Mouse (Mus musculus) midbrain, embryonic 10.5 days (tissue): Measurements from ENCODE around the gene Golga4. TPM values are rescaled to one million over a fixed set of nuclear protein-coding genes. Genes with fewer than 3 reads are reported as not detected.
A peak's percentile ranks its signal among the peaks of the same experiment; 100 is the strongest.

ENCODE experiments used
- DNase-seq: peaks from one replicate; pipeline ENCODE4 v3.0.0-alpha.2; 2017; ENCODE audit warnings: low spot score
- H3K27ac ChIP-seq: fragments of 300-500 bp; sonication (generic); replicated peaks from 2 replicates; pipeline ENCODE4 v1.5.1; 2016; ENCODE audit warnings: mild to moderate bottlenecking
- H3K27me3 ChIP-seq: fragments of 300-500 bp; sonication (generic); 2 replicates; pipeline ENCODE4 v1.6.1; 2016; ENCODE audit warnings: low read depth, mild to moderate bottlenecking; ENCODE audit not compliant: poor library complexity, severe bottlenecking
- H3K36me3 ChIP-seq: fragments of 300-500 bp; sonication (generic); 2 replicates; pipeline ENCODE4 v1.6.1; 2016; ENCODE audit warnings: mild to moderate bottlenecking, moderate library complexity
- H3K4me1 ChIP-seq: fragments of 300-500 bp; sonication (generic); 2 replicates; pipeline ENCODE4 v1.6.1; 2016
- H3K4me3 ChIP-seq: fragments of 300-500 bp; sonication (generic); 2 replicates; pipeline ENCODE4 v1.5.1; 2016; ENCODE audit warnings: mild to moderate bottlenecking, moderate library complexity
- H3K9me3 ChIP-seq: fragments of 300-500 bp; sonication (generic); replicated peaks from 2 replicates; pipeline ENCODE4 v1.6.1; 2016; ENCODE audit warnings: mild to moderate bottlenecking
- WGBS: fragments of 180-500 bp; shearing (Covaris S2); methylation state at CpG from one replicate; pipeline ENCODE4 v1.1.7; 2016; 5-methylcytosine and 5-hydroxymethylcytosine counted together
- polyA plus RNA-seq: library from polyadenylated mRNA; unstranded; fragments of >200 nt; fragmentation: Nextera tagmentation; extraction: Ambion mirVana; gene quantifications from 2 replicates; pipeline ENCODE4 v1.2.1, GENCODE M21; 2016

The Golga4 gene
- polyA plus RNA-seq, 1 experiment from 2014 or later, result 39.2 TPM

- Histone ChIP-seq H3K27me3 (peaks cover 62% of the 10 kb centered on the region), H3K36me3 (no peaks in the 10 kb centered on the region), H3K4me1 (peaks cover 27% of the 10 kb centered on the region), H3K9me3 (no peaks in the 10 kb centered on the region), H3K4me3 (peak overlapping the region; percentile 75), H3K27ac (peak overlapping the region; percentile 87)
- DNase-seq, result no peak
- WGBS, result under 1% methylated on average over 62 of the region's 68 CpGs
Observed at GRCm38 (mm10) chr9:118606817-118607371, 100.8 kb downstream of the Golga4 start.

GRCm38 (mm10) chr9:118607701-118608401 is 101.8 kb downstream of the Golga4 start:
- H3K36me3 ChIP-seq, result no peaks in the 10 kb centered on the region
- no peak overlapping the region for H3K27ac ChIP-seq
- H3K27me3 ChIP-seq, result peaks cover 71% of the 10 kb centered on the region
- peak overlapping the region; percentile 75 for H3K4me3 ChIP-seq
- DNase-seq, result no peak
- peaks cover 31% of the 10 kb centered on the region for H3K4me1 ChIP-seq
- WGBS, result 37% methylated on average over 16 of the region's 16 CpGs
- H3K9me3 ChIP-seq, result no peaks in the 10 kb centered on the region

GRCm38 (mm10) chr9:118608556-118608955 is 102.5 kb downstream of the Golga4 start:
- no peaks in the 10 kb centered on the region for H3K9me3 ChIP-seq
- H3K27ac ChIP-seq, result no peak overlapping the region
- H3K27me3 ChIP-seq, result peaks cover 71% of the 10 kb centered on the region
- no peak for DNase-seq
- no peaks in the 10 kb centered on the region for H3K36me3 ChIP-seq
- WGBS, result 62% methylated on average over 4 of the region's 4 CpGs
- no peak overlapping the region for H3K4me3 ChIP-seq
- H3K4me1 ChIP-seq, result peaks cover 31% of the 10 kb centered on the region

- H3K27ac ChIP-seq, result no peak overlapping the region
- H3K4me1 ChIP-seq, result peaks cover 31% of the 10 kb centered on the region
- H3K36me3 ChIP-seq, result no peaks in the 10 kb centered on the region
- no peak for DNase-seq
- H3K27me3 ChIP-seq, result peaks cover 67% of the 10 kb centered on the region
- H3K4me3 ChIP-seq, result no peak overlapping the region
- 64% methylated on average over 10 of the region's 10 CpGs for WGBS
- H3K9me3 ChIP-seq, result no peaks in the 10 kb centered on the region
Observed at GRCm38 (mm10) chr9:118610060-118610459, 104.0 kb downstream of the Golga4 start.

GRCm38 (mm10) chr9:118611111-118611541 is 105.1 kb downstream of the Golga4 start:
- no peaks in the 10 kb centered on the region for H3K9me3 ChIP-seq
- WGBS, result 74% methylated on average over 14 of the region's 14 CpGs
- peaks cover 56% of the 10 kb centered on the region for H3K27me3 ChIP-seq
- H3K4me3 ChIP-seq, result no peak overlapping the region
- peaks cover 30% of the 10 kb centered on the region for H3K4me1 ChIP-seq
- no peak for DNase-seq
- H3K36me3 ChIP-seq, result no peaks in the 10 kb centered on the region
- H3K27ac ChIP-seq, result 0 out of 2 replicates have a peak overlapping the region, but pooled peaks have one; percentile 9

GRCm38 (mm10) chr9:118611958-118612581 is 106.0 kb downstream of the Golga4 start:
- Histone ChIP-seq H3K27me3 (peaks cover 54% of the 10 kb centered on the region), H3K4me1 (peaks cover 23% of the 10 kb centered on the region), H3K36me3 (no peaks in the 10 kb centered on the region), H3K27ac (no peak overlapping the region), H3K4me3 (no peak overlapping the region), H3K9me3 (no peaks in the 10 kb centered on the region)
- WGBS, result 65% methylated on average over 20 of the region's 20 CpGs
- DNase-seq, result no peak

GRCm38 (mm10) chr9:118617237-118617636 is 111.2 kb downstream of the Golga4 start:
- WGBS, result 87% methylated on average over 5 of the region's 5 CpGs
- 0 out of 2 replicates have a peak, but pooled peaks cover 7% of the 10 kb centered on the region for H3K4me1 ChIP-seq

GRCm38 (mm10) chr9:118618732-118619250 is 112.7 kb downstream of the Golga4 start:
- WGBS, result 84% methylated on average over 3 of the region's 3 CpGs
- H3K27me3 ChIP-seq, result no peaks in the 10 kb centered on the region
- no peak overlapping the region for H3K27ac ChIP-seq
- no peaks in the 10 kb centered on the region for H3K36me3 ChIP-seq
- H3K4me1 ChIP-seq, result peaks cover 12% of the 10 kb centered on the region; the same call in 1 of the 2 replicates
- H3K9me3 ChIP-seq, result no peaks in the 10 kb centered on the region
- H3K4me3 ChIP-seq, result no peak overlapping the region
- DNase-seq, result no peak

More at GRCm38 (mm10) chr9:118617237-118617636, 111.2 kb downstream of the Golga4 start:
- no peaks in the 10 kb centered on the region for H3K36me3 ChIP-seq
- no peaks in the 10 kb centered on the region for H3K9me3 ChIP-seq
- H3K27me3 ChIP-seq, result peaks cover 6% of the 10 kb centered on the region; the same call in 1 of the 2 replicates
- DNase-seq, result no peak
- no peak overlapping the region for H3K4me3 ChIP-seq
- H3K27ac ChIP-seq, result no peak overlapping the region

GRCm38 (mm10) chr9:118620807-118621206 is 114.7 kb downstream of the Golga4 start:
- Histone ChIP-seq H3K4me3 (no peak overlapping the region), H3K27ac (no peak overlapping the region), H3K27me3 (no peaks in the 10 kb centered on the region), H3K9me3 (no peaks in the 10 kb centered on the region), H3K36me3 (no peaks in the 10 kb centered on the region), H3K4me1 (peaks cover 31% of the 10 kb centered on the region)
- 56% methylated on average over 4 of the region's 4 CpGs for WGBS
- no peak for DNase-seq

- Histone ChIP-seq H3K27ac (no peak overlapping the region), H3K9me3 (no peaks in the 10 kb centered on the region), H3K4me1 (peaks cover 33% of the 10 kb centered on the region), H3K27me3 (no peaks in the 10 kb centered on the region), H3K36me3 (no peaks in the 10 kb centered on the region), H3K4me3 (no peak overlapping the region)
- no peak for DNase-seq
- 92% methylated on average over 6 of the region's 6 CpGs for WGBS
Observed at GRCm38 (mm10) chr9:118621691-118622090, 115.6 kb downstream of the Golga4 start.

- H3K4me3 ChIP-seq, result no peak overlapping the region
- no peak overlapping the region for H3K27ac ChIP-seq
- H3K36me3 ChIP-seq, result no peaks in the 10 kb centered on the region
- peaks cover 33% of the 10 kb centered on the region for H3K4me1 ChIP-seq
- H3K9me3 ChIP-seq, result no peaks in the 10 kb centered on the region
- WGBS, result 90% methylated on average over 18 of the region's 18 CpGs
- H3K27me3 ChIP-seq, result no peaks in the 10 kb centered on the region
- no peak for DNase-seq
Observed at GRCm38 (mm10) chr9:118622376-118623166, 116.5 kb downstream of the Golga4 start.

GRCm38 (mm10) chr9:118623483-118623882 is 117.4 kb downstream of the Golga4 start:
- DNase-seq, result no peak
- Histone ChIP-seq H3K27ac (0 out of 2 replicates have a peak overlapping the region, but pooled peaks have one; percentile 14), H3K27me3 (no peaks in the 10 kb centered on the region), H3K9me3 (no peaks in the 10 kb centered on the region), H3K4me3 (no peak overlapping the region), H3K4me1 (peaks cover 33% of the 10 kb centered on the region), H3K36me3 (no peaks in the 10 kb centered on the region)
- 74% methylated on average over 9 of the region's 9 CpGs for WGBS
